Mouse (Mus musculus) embryonic stem cell, embryonic (primary cell): ENCODE measurements around the gene Cpsf4l.

ENCODE experiments used
- CTCF ChIA-PET, 4 experiments: fragments of 300-600 bp in 2 of 4; fragments of 350-600 bp in 2 of 4; sonication (Branson Sonifier 250); formaldehyde crosslinking; loops; one replicate each; lab custom pipeline; 2022; ENCODE audit warnings: inconsistent platforms in 2 of 4; lab: Charles Lee
- POLR2A ChIA-PET, 4 experiments: fragments of 300-600 bp in 2 of 4; fragments of 350-600 bp in 2 of 4; sonication (Branson Sonifier 250); formaldehyde crosslinking; loops; one replicate each; lab custom pipeline; 2022; ENCODE audit warnings: antibody characterized with exemption in 4 of 4, inconsistent platforms in 1 of 4; lab: Charles Lee

Cpsf4l gene

DNA sequence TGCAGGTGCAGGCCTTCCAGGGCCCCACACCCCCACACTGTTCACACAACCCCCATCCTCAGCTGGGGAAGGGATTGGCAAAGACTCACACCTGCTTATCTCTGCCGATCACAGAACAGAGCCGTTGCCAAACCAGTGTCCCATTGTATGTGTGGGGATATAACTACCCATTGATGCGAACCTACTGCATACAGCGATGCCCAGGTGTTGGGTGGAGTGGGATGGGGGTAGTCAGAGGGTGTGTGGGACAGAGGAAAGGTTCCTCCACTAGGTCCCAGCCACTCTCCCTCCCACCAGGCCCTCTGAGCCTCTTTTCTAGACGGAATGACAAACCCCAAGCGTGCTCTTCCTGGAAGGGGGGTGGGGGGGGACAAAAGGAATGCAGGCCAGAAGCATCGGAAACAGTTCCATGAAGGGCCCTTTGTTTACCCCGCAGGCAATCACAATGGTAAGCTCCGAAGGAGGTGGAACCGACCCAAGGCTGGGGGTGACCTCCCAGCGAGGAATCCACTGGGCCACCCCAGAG is at the start of gene Cpsf4l:
Gene Cpsf4l (minus strand): TSS at position 287 of the 526 bp plus-strand sequence.
- CTCF ChIA-PET, result interaction anchor here (0.5 to 8.7 kb wide), 16 partner anchors 17 to 1352 kb away, joined by 3 to 97 read pairs (median 4); partner anchors contain the start of gene Cd300e (in 1 of the 4)
- POLR2A ChIA-PET, result interaction anchor here (0.5 to 7.6 kb wide), 103 partner anchors 8 to 958 kb away, joined by 3 to 139 read pairs (median 5); partner anchors contain the start of genes Cdc42ep4 (in 4 of the 4), D11Wsu47e (in 3 of the 4), Fam104a (in 3 of the 4) and Rpl38 (in 1 of the 4)

DNA sequence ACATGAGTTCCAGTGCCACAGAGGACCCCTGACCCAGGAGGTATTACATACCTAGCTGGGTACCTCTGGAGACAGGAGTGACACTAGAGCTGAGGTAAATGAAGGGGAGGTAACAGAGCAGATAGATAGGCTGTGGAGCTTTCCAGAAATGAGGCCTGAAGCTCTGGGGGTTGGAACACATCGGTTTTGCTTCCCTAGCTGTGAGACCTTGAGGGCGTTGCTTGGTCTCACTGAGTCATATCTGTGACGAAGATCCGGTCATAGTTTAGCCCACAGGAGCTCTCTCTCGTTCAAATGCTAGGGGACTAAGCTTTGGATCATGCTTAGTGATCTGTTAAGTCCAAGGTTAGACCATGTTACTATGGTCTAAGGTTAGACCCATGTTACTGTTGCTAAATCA is 49.0 kb upstream of the Cpsf4l start:
- POLR2A ChIA-PET, result interaction anchor here in 2 of 4 experiments (0.5 to 5.4 kb wide), 4 partner anchors 18 to 801 kb away, joined by 3 to 27 read pairs (median 4); partner anchors contain the start of gene Cpsf4l (in 1 of the 2)

GRCm38 (mm10) chr11:113756578-113756977 is 46.8 kb upstream of the Cpsf4l start:
- POLR2A ChIA-PET, result interaction anchor here in 2 of 4 experiments (0.7 to 5.4 kb wide), 7 partner anchors 9 to 737 kb away, joined by 3 to 27 read pairs (median 4); partner anchors contain the start of gene Cpsf4l (in 2 of the 2)
- CTCF ChIA-PET, result interaction anchor here in 2 of 4 experiments (0.6 kb wide), 2 partner anchors 13 to 46 kb away, joined by 3 read pairs; no protein-coding TSS in a partner anchor

More for the DNA sequence above, 49.0 kb upstream of the Cpsf4l start:
- CTCF ChIA-PET, result no interaction called here

DNA sequence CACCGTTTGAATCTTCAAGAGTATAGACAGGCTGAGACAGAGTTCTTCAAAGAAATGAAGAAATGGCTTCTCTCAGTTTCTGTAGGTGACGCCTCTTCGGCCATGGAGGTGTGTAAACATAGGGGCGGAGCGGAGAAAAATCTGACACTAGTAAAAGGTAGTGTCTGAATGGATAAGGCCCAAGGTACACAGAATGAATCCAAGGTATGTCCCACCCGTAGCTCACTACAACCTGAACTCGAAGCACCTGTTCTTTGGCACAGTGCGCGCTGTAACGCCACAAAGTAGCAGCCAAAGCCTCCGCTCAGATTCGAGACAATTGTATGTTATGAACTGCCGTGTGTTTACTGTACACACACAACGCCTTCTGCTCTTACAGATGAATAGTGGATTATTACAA is 46.1 kb upstream of the Cpsf4l start:
- POLR2A ChIA-PET, result interaction anchor here in 3 of 4 experiments (0.7 to 5.4 kb wide), 8 partner anchors 8 to 738 kb away, joined by 3 to 27 read pairs (median 4); partner anchors contain the start of gene Cpsf4l (in 2 of the 3)
- CTCF ChIA-PET, result interaction anchor here in 1 of 4 experiments (1.3 kb wide), 1 partner anchor 55 kb away, joined by 3 read pairs; no protein-coding TSS in a partner anchor

- POLR2A ChIA-PET, result interaction anchor here in 3 of 4 experiments (0.8 to 5.4 kb wide), 16 partner anchors 9 to 97 kb away, joined by 3 to 27 read pairs (median 3); partner anchors contain the start of gene Cpsf4l (in 3 of the 3)
- CTCF ChIA-PET, result interaction anchor here in 3 of 4 experiments (0.6 to 1.5 kb wide), 4 partner anchors 12 to 178 kb away, joined by 3 to 6 read pairs (median 4); no protein-coding TSS in a partner anchor
These were observed 45.0 kb upstream of the Cpsf4l start for GRCm38 (mm10) chr11:113754845-113755244.

DNA sequence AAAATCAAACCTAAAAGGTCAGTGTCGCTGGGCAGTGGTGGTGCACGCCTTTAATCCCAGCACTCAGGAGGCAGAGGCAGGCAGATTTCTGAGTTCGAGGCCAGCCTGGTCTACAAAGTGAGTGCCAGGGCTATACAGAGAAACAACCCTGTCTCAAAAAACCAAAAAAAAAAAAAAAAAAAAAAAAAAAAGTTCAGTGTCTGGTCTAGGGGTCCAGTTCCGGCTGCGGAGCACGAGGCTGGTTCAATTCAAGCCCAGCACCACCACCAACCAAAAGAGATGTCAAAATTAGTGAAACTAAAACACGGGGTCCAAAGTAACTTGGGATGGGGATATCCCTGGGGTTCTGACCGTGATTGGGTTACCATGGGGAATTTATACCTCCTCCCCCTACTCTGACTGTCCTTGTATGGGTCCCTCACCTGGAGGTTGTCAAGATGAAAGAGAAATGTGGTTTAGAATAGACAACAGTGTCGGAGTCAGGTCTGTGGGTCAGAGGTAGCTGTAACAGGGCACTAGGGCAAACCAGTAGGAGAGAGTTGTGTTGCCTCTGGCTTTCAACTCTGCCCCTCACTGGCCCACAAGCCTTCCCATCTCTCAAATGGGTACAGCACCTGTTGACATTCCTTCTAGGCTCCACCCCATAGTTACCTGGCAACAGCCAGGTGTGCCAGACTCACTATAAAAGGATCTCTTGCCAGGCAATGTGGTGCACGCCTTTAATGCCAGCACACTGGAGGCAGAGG is 43.0 kb upstream of the Cpsf4l start:
- ChIA-PET POLR2A (interaction anchor here (0.6 to 6.4 kb wide), 82 partner anchors 7 to 930 kb away, joined by 3 to 139 read pairs (median 7); partner anchors contain the start of genes Cpsf4l (in 4 of the 4), D11Wsu47e (in 4 of the 4), Fam104a (in 4 of the 4) and Cog1 (in 1 of the 4)), CTCF (interaction anchor here in 3 of 4 experiments (0.5 to 2.7 kb wide), 6 partner anchors 43 to 915 kb away, joined by 3 to 16 read pairs (median 4); partner anchors contain the start of genes Cpsf4l (in 1 of the 3) and Rpl38 (in 1 of the 3))

GRCm38 (mm10) chr11:113752158-113752661 is 42.4 kb upstream of the Cpsf4l start:
- POLR2A ChIA-PET, result interaction anchor here (0.6 to 6.4 kb wide), 112 partner anchors 8 to 1044 kb away, joined by 3 to 139 read pairs (median 5); partner anchors contain the start of genes Cpsf4l (in 4 of the 4), D11Wsu47e (in 4 of the 4), Fam104a (in 4 of the 4) and Btbd17 (in 1 of the 4)

GRCm38 (mm10) chr11:113751484-113752084 is 41.8 kb upstream of the Cpsf4l start, which contains the start of gene Cdc42ep4:
Cdc42ep4 (minus strand) TSS chr11:113751881.
- ChIA-PET CTCF (interaction anchor here (0.5 to 2.7 kb wide), 21 partner anchors 9 to 917 kb away, joined by 3 to 16 read pairs (median 4); partner anchors contain the start of gene Rpl38 (in 1 of the 4)), POLR2A (interaction anchor here (0.6 to 6.4 kb wide), 110 partner anchors 9 to 1044 kb away, joined by 3 to 139 read pairs (median 5); partner anchors contain the start of genes Cpsf4l (in 4 of the 4), D11Wsu47e (in 4 of the 4), Fam104a (in 4 of the 4) and Btbd17 (in 1 of the 4))

More at GRCm38 (mm10) chr11:113752158-113752661, 42.4 kb upstream of the Cpsf4l start:
- CTCF ChIA-PET, result interaction anchor here (0.5 to 2.7 kb wide), 21 partner anchors 10 to 916 kb away, joined by 3 to 16 read pairs (median 4); partner anchors contain the start of genes Cpsf4l (in 1 of the 4) and Rpl38 (in 1 of the 4)

DNA sequence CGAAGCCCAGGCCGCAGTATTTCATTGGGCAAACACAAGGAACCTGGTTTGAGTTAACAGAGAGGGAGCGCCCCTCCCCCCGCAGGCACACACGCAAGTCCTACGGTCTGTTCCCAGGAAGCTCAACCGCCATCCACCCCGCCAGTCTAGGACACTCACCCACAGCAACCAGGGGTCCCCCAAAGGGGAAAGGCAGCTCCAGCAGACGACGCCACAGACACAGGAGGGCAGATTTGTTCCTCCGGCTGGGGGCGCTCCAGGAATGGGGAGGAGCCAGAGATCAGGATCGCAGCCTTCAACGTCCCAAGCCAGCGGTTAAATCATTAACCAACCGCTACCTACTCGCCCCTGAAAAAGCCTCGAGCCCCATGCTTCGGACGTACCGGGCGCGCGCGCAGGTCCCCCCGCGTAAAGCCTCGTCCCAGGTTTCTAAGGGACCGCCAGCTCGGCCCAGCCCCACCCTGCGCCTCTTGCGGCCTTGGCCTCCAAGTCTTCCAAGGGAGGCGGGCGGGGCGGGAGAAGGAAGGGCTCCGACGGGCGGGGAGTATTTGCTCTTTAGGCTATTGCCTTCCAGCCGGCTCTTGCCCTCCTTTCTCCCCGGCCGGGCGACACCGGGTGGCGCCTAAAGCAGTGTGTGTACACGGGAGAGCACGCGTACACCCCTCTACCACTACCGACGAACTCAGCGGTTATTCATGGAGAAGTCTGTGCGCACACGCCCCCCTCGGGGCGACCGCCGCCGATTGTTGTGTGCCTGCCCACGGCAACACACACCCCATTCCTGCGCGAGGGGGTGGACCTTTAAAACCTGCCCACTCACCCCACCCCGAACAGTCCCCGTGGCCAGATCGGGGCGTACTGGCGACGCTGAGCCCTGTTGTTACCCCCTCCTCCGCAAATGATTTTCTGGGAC is 41.0 kb upstream of the Cpsf4l start:
- CTCF ChIA-PET, result interaction anchor here in 3 of 4 experiments (0.5 to 2.7 kb wide), 17 partner anchors 8 to 1637 kb away, joined by 3 to 16 read pairs (median 4); no protein-coding TSS in a partner anchor

DNA sequence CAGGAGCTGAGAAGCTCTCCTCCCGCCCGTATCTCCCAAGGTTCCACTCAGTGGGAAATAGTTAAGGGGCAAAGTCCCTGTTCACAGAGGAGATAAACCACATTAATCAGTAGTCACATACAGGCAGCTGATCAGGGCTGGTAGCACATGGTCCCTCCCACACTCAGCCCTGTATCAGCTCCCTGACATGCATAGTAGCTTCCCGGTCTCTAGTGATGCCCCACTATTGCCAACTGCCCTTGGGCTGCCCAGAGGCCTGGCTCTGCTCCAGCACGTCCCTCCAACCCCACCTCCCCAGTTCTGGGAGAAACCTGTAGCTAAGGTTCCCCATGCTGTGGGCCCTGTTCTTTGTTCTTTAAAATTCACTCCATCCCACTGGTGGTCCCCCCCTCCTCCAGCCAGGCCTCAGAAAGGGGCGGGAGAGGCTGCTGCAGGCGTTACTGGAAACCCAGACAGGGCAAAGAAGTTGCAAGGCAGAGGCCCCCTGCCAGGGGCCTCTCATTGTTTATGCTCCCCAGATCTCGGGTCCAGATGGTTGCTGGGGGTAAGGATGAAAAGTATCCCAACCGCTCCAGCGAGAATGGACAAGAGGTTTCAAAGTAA is 40.0 kb upstream of the Cpsf4l start:
- ChIA-PET POLR2A (interaction anchor here (0.6 to 6.4 kb wide), 40 partner anchors 9 to 98 kb away, joined by 3 to 139 read pairs (median 5); partner anchors contain the start of genes Cpsf4l (in 3 of the 4), D11Wsu47e (in 1 of the 4) and Fam104a (in 1 of the 4)), CTCF (interaction anchor here (0.5 to 2.7 kb wide), 17 partner anchors 7 to 1638 kb away, joined by 3 to 16 read pairs (median 4); no protein-coding TSS in a partner anchor)

More for the DNA sequence above, 41.0 kb upstream of the Cpsf4l start:
- POLR2A ChIA-PET, result interaction anchor here in 3 of 4 experiments (0.6 to 6.4 kb wide), 71 partner anchors 8 to 1006 kb away, joined by 3 to 139 read pairs (median 7); partner anchors contain the start of genes Cpsf4l (in 3 of the 3), D11Wsu47e (in 2 of the 3) and Fam104a (in 2 of the 3)

GRCm38 (mm10) chr11:113748797-113749521 is 39.1 kb upstream of the Cpsf4l start:
- ChIA-PET CTCF (interaction anchor here (0.7 to 2.7 kb wide), 12 partner anchors 34 to 265 kb away, joined by 3 to 14 read pairs (median 4); no protein-coding TSS in a partner anchor), POLR2A (interaction anchor here (0.5 to 6.4 kb wide), 38 partner anchors 9 to 422 kb away, joined by 3 to 139 read pairs (median 6); partner anchors contain the start of genes Cpsf4l (in 3 of the 4), D11Wsu47e (in 2 of the 4), Fam104a (in 2 of the 4) and Slc39a11 (in 1 of the 4))

DNA sequence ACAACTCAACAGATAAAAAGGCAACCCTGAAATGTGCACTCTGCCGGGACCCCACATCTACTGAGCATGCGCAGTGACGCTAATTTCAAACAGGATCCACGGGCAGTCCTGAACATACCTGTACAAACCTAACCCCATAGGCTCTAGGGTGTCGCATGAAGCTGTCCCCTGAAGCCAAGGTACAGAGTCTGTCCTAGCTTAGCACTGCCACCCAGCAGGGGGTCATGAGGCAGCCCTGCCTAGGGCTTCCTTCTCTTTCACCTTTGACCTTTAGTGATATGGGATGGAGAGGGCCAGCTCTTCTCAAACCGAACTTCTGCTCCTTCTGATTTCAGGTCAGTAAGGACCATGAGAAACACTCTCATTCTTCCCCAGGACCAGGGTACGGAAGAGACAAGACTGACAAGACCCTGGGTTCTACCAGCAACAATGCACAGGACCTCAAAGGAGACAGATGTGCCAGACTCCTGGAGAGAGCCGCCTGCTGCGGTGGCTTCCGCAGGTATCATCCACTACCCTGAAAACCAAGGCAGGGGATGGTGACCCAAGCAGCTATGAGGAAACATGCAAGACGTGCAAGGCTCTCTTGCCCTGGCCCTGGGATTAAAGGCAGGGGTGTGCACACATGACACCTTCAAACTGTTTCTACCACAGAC is 38.0 kb upstream of the Cpsf4l start:
- POLR2A ChIA-PET, result interaction anchor here (0.6 to 6.4 kb wide), 31 partner anchors 8 to 112 kb away, joined by 3 to 139 read pairs (median 5); partner anchors contain the start of genes Cpsf4l (in 2 of the 4), D11Wsu47e (in 2 of the 4), Fam104a (in 2 of the 4) and Slc39a11 (in 1 of the 4)
- CTCF ChIA-PET, result interaction anchor here (0.5 to 2.5 kb wide), 8 partner anchors 33 to 264 kb away, joined by 3 to 12 read pairs (median 4); no protein-coding TSS in a partner anchor

- CTCF ChIA-PET, result interaction anchor here (0.5 to 2.5 kb wide), 5 partner anchors 32 to 106 kb away, joined by 3 to 12 read pairs (median 4); no protein-coding TSS in a partner anchor
These were observed 37.2 kb upstream of the Cpsf4l start for GRCm38 (mm10) chr11:113747056-113747455.

More at GRCm38 (mm10) chr11:113747056-113747455, 37.2 kb upstream of the Cpsf4l start:
- POLR2A ChIA-PET, result interaction anchor here in 3 of 4 experiments (0.7 to 6.4 kb wide), 24 partner anchors 8 to 65 kb away, joined by 3 to 139 read pairs (median 5); partner anchors contain the start of genes Cpsf4l (in 2 of the 3), D11Wsu47e (in 1 of the 3) and Fam104a (in 1 of the 3)
